Mouse (Mus musculus): ENCODE measurements around the gene Teddm2. TPM values are rescaled to one million over a fixed set of nuclear protein-coding genes. Genes with fewer than 3 reads are reported as not detected.

Gene Teddm2
- polyA plus RNA-seq, 1 experiment = 0.93 TPM

DNA sequence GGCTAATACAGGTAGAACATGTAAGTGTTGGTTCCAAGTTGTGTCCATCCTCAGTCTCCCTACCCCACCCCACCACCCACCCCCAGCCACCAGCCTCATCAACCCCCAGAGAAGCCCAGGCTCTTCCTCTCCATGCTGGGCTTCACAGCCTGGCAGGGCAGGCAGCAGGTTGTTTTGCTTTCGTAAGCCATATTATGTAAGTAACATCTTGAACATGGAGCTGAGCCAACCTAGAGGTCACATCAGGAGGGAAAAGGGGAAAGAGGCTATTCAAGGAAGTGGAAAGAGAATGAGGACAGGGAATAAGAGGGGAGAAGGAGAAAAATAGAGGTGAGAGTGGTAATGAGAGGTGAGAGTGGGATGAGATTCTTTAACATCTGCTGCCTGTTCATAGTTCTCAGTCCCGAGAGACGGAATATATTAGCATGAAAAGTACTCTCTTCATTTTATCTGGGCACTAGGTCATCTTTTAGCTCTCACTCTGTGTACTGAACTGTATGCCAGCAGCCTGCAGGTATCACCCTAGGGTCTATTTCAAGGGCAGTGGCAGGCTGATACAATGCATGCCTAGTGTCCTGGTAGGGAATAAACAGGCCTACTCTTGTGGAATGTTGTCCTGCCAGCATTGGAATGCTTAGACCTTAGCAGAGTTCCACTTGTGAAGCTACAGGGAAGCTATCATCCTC is 18.6 kb upstream of the Teddm2 start:
- no peak overlapping the region for H3K27ac ChIP-seq (ENCODE audit: control insufficient read depth, insufficient read depth, low read length)
- WGBS = 92% methylated on average over 3 of the region's 3 CpGs
- H3K36me3 ChIP-seq (ENCODE audit: control insufficient read depth, insufficient read depth, low read length) = no peaks in the 10 kb centered on the region
- no peak overlapping the region for H3K4me3 ChIP-seq (ENCODE audit: control insufficient read depth, insufficient read depth, low read length)
- no peaks in the 10 kb centered on the region; the same call in none of the 2 replicates for H3K4me1 ChIP-seq (replicated peaks; ENCODE audit: control insufficient read depth, insufficient read depth, low read length)
- TF ChIP-seq CTCF (IDR thresholded peaks at IDR 0.05; ENCODE audit: borderline replicate concordance, control insufficient read depth, extremely low read depth, insufficient read depth, low read length, poor library complexity) (no peak), POLR2A (IDR thresholded peaks at IDR 0.05; ENCODE audit: control insufficient read depth, extremely low read depth, insufficient read depth, low read length, poor library complexity) (no peak)
- no peaks in the 10 kb centered on the region for H3K27me3 ChIP-seq (ENCODE audit: control insufficient read depth, insufficient read depth, low read length)
- no peak for DNase-seq

DNA sequence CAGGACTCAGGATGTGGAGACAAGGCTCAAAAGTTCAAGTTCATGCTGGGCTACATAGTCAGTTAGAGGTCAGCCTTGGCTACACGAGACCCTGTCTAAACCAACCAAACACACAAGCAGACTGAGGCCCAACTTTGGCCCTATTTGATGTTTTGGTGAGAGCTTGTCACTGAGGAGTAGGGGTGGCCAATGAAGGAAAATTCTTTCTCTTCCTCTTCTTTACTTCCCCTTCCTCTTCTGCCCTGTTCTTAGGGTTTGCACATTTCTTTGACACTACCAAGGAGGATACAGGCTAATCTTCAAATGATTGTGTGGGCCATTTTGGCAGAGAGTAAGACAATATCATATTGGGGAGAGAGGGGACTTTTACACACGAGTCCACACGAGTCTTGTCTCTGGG is 13.8 kb upstream of the Teddm2 start:
- TF ChIP-seq POLR2A (IDR thresholded peaks at IDR 0.05; ENCODE audit: control insufficient read depth, extremely low read depth, insufficient read depth, low read length, poor library complexity) (no peak), CTCF (IDR thresholded peaks at IDR 0.05; ENCODE audit: borderline replicate concordance, control insufficient read depth, extremely low read depth, insufficient read depth, low read length, poor library complexity) (no peak)
- 86% methylated on average over 3 of the region's 3 CpGs for WGBS
- Histone ChIP-seq H3K4me3 (ENCODE audit: control insufficient read depth, insufficient read depth, low read length) (no peak overlapping the region), H3K27ac (ENCODE audit: control insufficient read depth, insufficient read depth, low read length) (no peak overlapping the region), H3K4me1 (replicated peaks; ENCODE audit: control insufficient read depth, insufficient read depth, low read length) (no peaks in the 10 kb centered on the region), H3K27me3 (ENCODE audit: control insufficient read depth, insufficient read depth, low read length) (no peaks in the 10 kb centered on the region), H3K36me3 (ENCODE audit: control insufficient read depth, insufficient read depth, low read length) (peaks cover 8% of the 10 kb centered on the region)
- no peak for DNase-seq

DNA sequence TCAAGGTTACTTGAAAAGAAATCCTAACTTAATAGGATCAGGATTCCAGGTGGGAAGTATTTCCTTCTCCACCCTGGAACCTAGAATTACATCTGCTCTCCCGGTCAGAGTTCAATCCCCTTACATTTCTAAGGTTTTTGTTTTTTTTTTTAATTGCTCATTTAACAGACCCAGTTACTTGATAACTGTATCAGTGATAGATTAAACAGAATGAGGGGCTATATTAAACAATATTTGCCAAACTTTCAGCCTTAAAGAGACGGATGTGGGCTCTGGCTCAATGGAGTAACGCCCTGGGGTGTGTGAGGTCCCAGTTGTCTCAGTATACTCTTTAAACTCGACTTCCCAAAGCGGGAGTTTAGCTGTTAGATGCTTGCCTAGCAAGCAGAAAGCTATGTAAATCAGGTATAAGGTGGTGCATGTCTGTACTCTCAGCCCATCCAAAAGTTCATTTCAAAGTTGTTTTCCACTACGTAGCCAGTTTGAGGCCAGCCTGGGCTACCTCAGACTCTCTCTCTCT is 11.3 kb upstream of the Teddm2 start:
- Histone ChIP-seq H3K27ac (ENCODE audit: control insufficient read depth, insufficient read depth, low read length) (no peak overlapping the region), H3K4me3 (ENCODE audit: control insufficient read depth, insufficient read depth, low read length) (no peak overlapping the region), H3K4me1 (replicated peaks; ENCODE audit: control insufficient read depth, insufficient read depth, low read length) (no peaks in the 10 kb centered on the region), H3K27me3 (ENCODE audit: control insufficient read depth, insufficient read depth, low read length) (no peaks in the 10 kb centered on the region), H3K36me3 (ENCODE audit: control insufficient read depth, insufficient read depth, low read length) (peaks cover 31% of the 10 kb centered on the region)
- TF ChIP-seq CTCF (IDR thresholded peaks at IDR 0.05; ENCODE audit: borderline replicate concordance, control insufficient read depth, extremely low read depth, insufficient read depth, low read length, poor library complexity) (no peak), POLR2A (IDR thresholded peaks at IDR 0.05; ENCODE audit: control insufficient read depth, extremely low read depth, insufficient read depth, low read length, poor library complexity) (no peak)
- no peak for DNase-seq
- WGBS = 94% methylated on average over 6 of the region's 6 CpGs

DNA sequence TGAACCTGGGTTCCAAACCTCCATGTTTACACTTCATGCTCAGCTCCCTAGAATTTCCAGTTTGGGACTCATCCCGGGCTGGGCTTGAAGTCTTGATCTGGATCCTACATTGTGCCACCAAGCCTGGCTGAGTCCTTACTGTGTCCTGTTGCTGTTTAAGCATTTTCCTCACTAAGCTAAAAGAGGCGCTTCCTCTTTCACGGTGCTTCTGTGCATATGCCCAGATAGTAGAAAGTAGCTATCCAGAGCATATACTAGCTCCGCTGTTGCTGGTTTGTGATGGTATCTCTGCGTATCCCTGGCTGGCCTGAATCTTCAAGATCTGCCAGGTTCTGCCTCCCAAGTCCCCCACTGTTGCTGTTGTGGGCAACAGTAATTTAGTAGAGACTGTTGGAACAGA is 10.4 kb upstream of the Teddm2 start:
- Histone ChIP-seq H3K4me1 (replicated peaks; ENCODE audit: control insufficient read depth, insufficient read depth, low read length) (no peaks in the 10 kb centered on the region), H3K36me3 (ENCODE audit: control insufficient read depth, insufficient read depth, low read length) (peaks cover 38% of the 10 kb centered on the region), H3K27me3 (ENCODE audit: control insufficient read depth, insufficient read depth, low read length) (no peaks in the 10 kb centered on the region), H3K27ac (ENCODE audit: control insufficient read depth, insufficient read depth, low read length) (no peak overlapping the region), H3K4me3 (ENCODE audit: control insufficient read depth, insufficient read depth, low read length) (no peak overlapping the region)
- TF ChIP-seq CTCF (IDR thresholded peaks at IDR 0.05; ENCODE audit: borderline replicate concordance, control insufficient read depth, extremely low read depth, insufficient read depth, low read length, poor library complexity) (no peak), POLR2A (IDR thresholded peaks at IDR 0.05; ENCODE audit: control insufficient read depth, extremely low read depth, insufficient read depth, low read length, poor library complexity) (no peak)
- WGBS = 74% methylated on average over 5 of the region's 5 CpGs
- DNase-seq = no peak

DNA sequence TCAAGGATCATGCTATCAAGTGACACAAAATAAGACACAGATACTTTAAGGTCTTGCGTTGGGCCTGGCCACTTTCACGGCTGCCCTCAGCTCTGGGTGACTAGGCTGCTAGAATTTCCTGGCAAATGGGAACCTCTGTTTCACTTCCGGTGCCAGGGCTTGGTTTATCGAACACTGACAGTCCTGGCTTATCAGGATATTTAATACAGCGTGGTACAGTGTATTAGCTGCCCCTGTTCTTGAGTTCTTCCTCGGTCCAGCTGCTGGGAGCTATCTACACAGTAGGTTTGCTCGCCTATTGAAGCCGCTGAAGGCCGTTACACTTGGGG is 9.9 kb upstream of the Teddm2 start:
- DNase-seq = no peak
- H3K4me1 ChIP-seq (replicated peaks; ENCODE audit: control insufficient read depth, insufficient read depth, low read length) = no peaks in the 10 kb centered on the region
- H3K36me3 ChIP-seq (ENCODE audit: control insufficient read depth, insufficient read depth, low read length) = peaks cover 42% of the 10 kb centered on the region
- TF ChIP-seq POLR2A (IDR thresholded peaks at IDR 0.05; ENCODE audit: control insufficient read depth, extremely low read depth, insufficient read depth, low read length, poor library complexity) (no peak), CTCF (IDR thresholded peaks at IDR 0.05; ENCODE audit: borderline replicate concordance, control insufficient read depth, extremely low read depth, insufficient read depth, low read length, poor library complexity) (no peak)
- H3K27ac ChIP-seq (ENCODE audit: control insufficient read depth, insufficient read depth, low read length) = no peak overlapping the region
- no peaks in the 10 kb centered on the region for H3K27me3 ChIP-seq (ENCODE audit: control insufficient read depth, insufficient read depth, low read length)
- 78% methylated on average over 9 of the region's 9 CpGs for WGBS
- H3K4me3 ChIP-seq (ENCODE audit: control insufficient read depth, insufficient read depth, low read length) = no peak overlapping the region

DNA sequence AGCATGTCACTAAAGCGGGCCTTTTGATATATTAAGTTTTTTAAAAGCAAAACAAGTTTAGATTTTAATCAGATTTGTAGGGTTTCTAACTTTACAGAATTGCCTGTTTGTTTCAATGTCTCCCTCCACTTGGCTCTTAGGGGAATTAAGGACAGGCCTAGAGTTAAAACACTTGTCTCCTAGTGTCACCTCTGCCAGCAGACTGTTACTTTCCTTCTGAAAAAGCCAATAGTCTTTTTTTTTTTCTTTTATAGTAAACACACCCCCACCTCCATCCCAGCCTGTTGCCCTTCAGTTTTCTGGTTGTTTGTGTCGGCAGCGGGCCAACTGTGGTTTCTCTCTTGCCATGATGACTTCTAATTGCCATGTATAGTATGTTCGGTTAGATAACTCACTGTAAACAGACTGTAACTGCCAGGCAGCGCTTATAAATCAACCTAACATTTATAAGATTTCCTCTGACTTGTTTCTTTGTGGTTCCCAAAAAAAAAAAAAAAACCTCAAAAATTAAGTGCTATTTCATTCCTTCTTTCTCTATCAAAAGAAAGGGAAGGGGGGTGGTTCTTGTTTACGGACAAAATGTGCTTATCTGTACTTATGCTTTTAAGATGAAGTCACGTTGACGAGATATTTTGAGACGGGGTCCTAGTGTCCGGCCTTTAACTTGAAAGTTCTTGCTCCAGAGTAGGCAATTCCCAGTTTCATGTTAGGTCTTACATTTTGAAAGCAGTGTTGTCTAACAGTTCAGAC is 9.4 kb upstream of the Teddm2 start:
- Histone ChIP-seq H3K4me1 (replicated peaks; ENCODE audit: control insufficient read depth, insufficient read depth, low read length) (no peaks in the 10 kb centered on the region), H3K4me3 (ENCODE audit: control insufficient read depth, insufficient read depth, low read length) (no peak overlapping the region), H3K27ac (ENCODE audit: control insufficient read depth, insufficient read depth, low read length) (no peak overlapping the region), H3K27me3 (ENCODE audit: control insufficient read depth, insufficient read depth, low read length) (no peaks in the 10 kb centered on the region), H3K36me3 (ENCODE audit: control insufficient read depth, insufficient read depth, low read length) (peaks cover 47% of the 10 kb centered on the region)
- no peak for TF ChIP-seq CTCF (IDR thresholded peaks at IDR 0.05; ENCODE audit: borderline replicate concordance, control insufficient read depth, extremely low read depth, insufficient read depth, low read length, poor library complexity)
- no peak for TF ChIP-seq POLR2A (IDR thresholded peaks at IDR 0.05; ENCODE audit: control insufficient read depth, extremely low read depth, insufficient read depth, low read length, poor library complexity)
- DNase-seq = no peak
- 62% methylated on average over 10 of the region's 10 CpGs for WGBS

Data from thymus, adult 2 months (tissue).